26 mouse cellular contexts compared by ENCODE assay signal in the genomic region with DNA sequence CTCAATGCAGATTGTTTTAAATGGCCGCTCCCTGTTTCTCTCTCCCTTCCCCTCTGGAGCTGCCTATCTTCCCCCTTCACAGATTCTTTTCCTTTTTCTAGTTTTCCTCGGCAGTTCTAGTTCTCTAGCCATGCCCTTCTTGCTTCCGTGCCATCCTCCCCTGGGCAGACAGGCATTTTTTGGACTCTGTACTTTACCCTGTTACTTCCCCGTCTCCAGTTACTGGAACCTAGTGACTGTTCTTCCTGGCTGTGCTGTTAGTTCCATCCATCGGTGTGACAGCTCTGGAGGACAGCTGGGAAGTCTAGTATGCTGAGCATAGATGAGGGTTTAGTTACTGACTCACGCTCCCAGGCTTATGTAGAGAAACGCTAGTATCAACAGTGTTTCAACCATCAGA.
DNase-seq lines count a peak whose midpoint lies in the region; TF ChIP-seq lines count a peak whose summit lies in the region.
"Had no signal": no experiment of that assay in that cellular context is flagged by ENCODE, and none has a peak within 500 bp of the region (broad histone marks: within the 10 kb centered on the region; RNA-seq: fewer than 3 reads in every experiment).

No protein-coding gene starts in this region.

- H3K4me3 ChIP-seq in kidney, adult 2 months (ENCODE audit: insufficient read depth, low read depth, low read length) = no peak overlapping the region
- H3K4me3 ChIP-seq: embryonic facial prominence, embryonic 10.5 days; embryonic facial prominence, embryonic 13.5 days; erythroblast, embryonic 14.5 days; forebrain, embryonic 12.5 days; forebrain, embryonic 15.5 days; heart, embryonic 12.5 days; heart, embryonic 15.5 days; hindbrain, embryonic 10.5 days; hindbrain, embryonic 13.5 days had no signal

- TF ChIP-seq CTCF in kidney, adult 2 months (conservative IDR thresholded peaks at IDR 0.05; ENCODE audit: insufficient read depth, insufficient read length, low read depth, low read length) = no peak

- TF ChIP-seq POLR2A in kidney, adult 2 months (IDR thresholded peaks at IDR 0.05; ENCODE audit: low read depth, low read length) = no peak

- peak; percentile 79 for DNase-seq in kidney, adult 2 months
- DNase-seq in kidney, adult 18-20 months = no peak
- peak; percentile 37 for DNase-seq in kidney, postnatal 14 days
- DNase-seq in kidney, postnatal 10 days = no peak
- peak; percentile 35 to 59 for DNase-seq in kidney, postnatal 25 days
- DNase-seq in ovary, postnatal 10 days (ENCODE audit: low spot score) = no peak
- DNase-seq: adrenal gland, adult 8-10 months; adrenal gland, postnatal 25 days; cerebellum, adult 11-12 months; cerebellum, adult 8-10 months; cerebellum, postnatal 10 days; cerebellum, postnatal 36 days; embryo, embryonic 11 days; gastrocnemius, postnatal 25 days; heart, adult 18-20 months; heart, postnatal 10 days; heart, postnatal 36 days had no signal

- H3K36me3 ChIP-seq in kidney, adult 2 months (ENCODE audit: control insufficient read depth, insufficient read depth, low read length) = no peaks in the 10 kb centered on the region; the same call in 1 of the 2 replicates
- H3K36me3 ChIP-seq: forebrain, embryonic 12.5 days; forebrain, embryonic 15.5 days; hindbrain, embryonic 13.5 days had no signal

- 67% methylated on average over 7 of the region's 7 CpGs for WGBS in kidney, adult 2 months

- H3K4me1 ChIP-seq in kidney, adult 2 months (ENCODE audit: control insufficient read depth, insufficient read depth, low read length) = no peaks in the 10 kb centered on the region; the same call in 1 of the 2 replicates
- H3K4me1 ChIP-seq: embryonic facial prominence, embryonic 10.5 days; embryonic facial prominence, embryonic 13.5 days; forebrain, embryonic 12.5 days; heart, embryonic 12.5 days; heart, embryonic 15.5 days; hindbrain, embryonic 10.5 days had no signal

- no peaks in the 10 kb centered on the region for H3K27me3 ChIP-seq in kidney, adult 2 months (replicated peaks; ENCODE audit: control insufficient read depth, insufficient read depth, low read length)
- H3K27me3 ChIP-seq: embryonic facial prominence, embryonic 13.5 days; forebrain, embryonic 12.5 days; forebrain, embryonic 15.5 days; heart, embryonic 12.5 days; heart, embryonic 15.5 days; hindbrain, embryonic 13.5 days had no signal

- H3K27ac ChIP-seq in kidney, adult 2 months (ENCODE audit: insufficient read depth, low read depth, low read length) = no peak overlapping the region
- H3K27ac ChIP-seq: embryonic facial prominence, embryonic 10.5 days; embryonic facial prominence, embryonic 13.5 days; forebrain, embryonic 12.5 days; forebrain, embryonic 15.5 days; heart, embryonic 15.5 days; hindbrain, embryonic 10.5 days; hindbrain, embryonic 13.5 days had no signal

Comparison
In these comparisons a context has a peak if more than half of its experiments do, and no peak if none do; other contexts are left out.
1. DNase-seq: peak in kidney, adult 2 months (single experiment), kidney, postnatal 14 days (single experiment) and kidney, postnatal 25 days (2 of 2); none in kidney, adult 18-20 months (single experiment), kidney, postnatal 10 days (single experiment) and ovary, postnatal 10 days (single experiment).